Mouse (Mus musculus): ENCODE measurements at regions not wholly inside any gene's neighbourhood (a gene's known extent, or its start where the extent isn't known, plus 50 kb on each side); places are given as distances from the start of the nearest gene placed in this dataset.
"Not testable (repeated sequence)": the region's sequence is repeated elsewhere in the genome, so short reads cannot be mapped to it uniquely, and the experiment has no call there.

DNA sequence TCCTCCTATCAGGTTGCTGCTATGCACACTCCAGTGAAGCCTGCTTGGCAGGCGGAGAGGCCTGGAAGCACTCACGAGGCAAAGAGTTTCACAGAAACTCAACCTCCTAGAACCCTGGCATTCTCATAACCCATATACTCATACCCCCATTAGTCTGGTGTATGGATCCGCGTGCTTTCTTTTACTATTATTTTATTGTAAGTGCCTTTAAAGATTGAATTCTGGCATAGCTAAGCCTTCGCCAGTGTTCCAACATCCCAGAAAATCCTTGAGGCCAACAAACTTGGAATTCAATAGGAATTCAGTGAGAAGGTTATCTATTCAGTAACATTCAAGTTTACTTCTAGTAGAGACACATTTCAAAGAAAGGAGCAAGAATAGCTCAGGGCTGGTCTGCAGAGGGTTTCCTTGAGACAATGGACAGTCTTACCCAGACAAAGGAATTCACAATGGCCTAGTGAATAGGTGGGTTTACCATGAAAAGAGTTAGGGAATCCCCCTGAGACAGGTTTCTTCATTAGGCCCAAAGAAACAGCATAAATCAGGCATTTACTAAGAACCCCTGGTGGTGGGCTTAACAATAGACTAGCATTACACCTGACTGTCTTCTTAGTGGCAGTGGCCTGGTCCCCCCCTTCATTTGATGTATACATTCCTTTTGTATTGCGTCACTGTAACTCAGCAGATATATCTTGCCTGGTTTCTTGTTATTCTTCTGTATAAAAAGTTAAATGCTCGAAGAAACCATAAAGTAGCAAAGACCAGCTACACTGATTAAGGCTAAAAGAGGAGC lies 80.8 kb upstream of the Gm15446 start:
- not testable (repeated sequence) for H3K27ac ChIP-seq; ATAC-seq (ENCODE audit: insufficient number of reproducible peaks, insufficient read depth, low FRiP score, low TSS enrichment, low read depth); H3K4me1 ChIP-seq; H3K4me3 ChIP-seq; H3K27me3 ChIP-seq; H3K9ac ChIP-seq; H3K36me3 ChIP-seq; H3K4me2 ChIP-seq
- WGBS: 86% methylated on average over 7 of the region's 7 CpGs
- H3K9me3 ChIP-seq: peaks cover 11% of the 10 kb centered on the region; the same call in 1 of the 2 replicates

DNA sequence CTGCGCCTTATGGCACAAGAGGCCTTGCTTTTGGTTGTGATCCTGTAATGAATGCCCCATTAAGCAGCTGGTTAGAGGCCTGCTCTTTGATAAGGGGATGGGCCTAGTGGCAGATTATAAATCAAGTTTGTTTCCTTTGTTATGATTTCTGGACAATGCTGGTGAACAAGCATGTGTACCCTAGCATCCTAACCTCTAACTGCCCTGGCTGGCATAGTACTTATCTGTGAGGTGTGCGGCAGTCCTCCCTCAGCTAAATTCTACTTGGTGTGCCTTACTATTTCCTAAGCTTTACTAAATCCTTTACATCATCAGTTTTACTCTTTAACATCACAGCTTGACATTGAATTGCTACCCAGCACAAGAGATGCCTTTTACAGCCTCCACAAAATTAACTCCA lies 79.0 kb upstream of the Gm15446 start:
- H3K9ac ChIP-seq; H3K27me3 ChIP-seq; H3K4me1 ChIP-seq; H3K36me3 ChIP-seq; H3K27ac ChIP-seq; H3K9me3 ChIP-seq; ATAC-seq (ENCODE audit: insufficient number of reproducible peaks, insufficient read depth, low FRiP score, low TSS enrichment, low read depth): not testable (repeated sequence)
- 97% methylated on average over 2 of the region's 2 CpGs for WGBS
- peak overlapping the region; percentile 45 for H3K4me3 ChIP-seq
- H3K4me2 ChIP-seq: peak overlapping the region; percentile 58

DNA sequence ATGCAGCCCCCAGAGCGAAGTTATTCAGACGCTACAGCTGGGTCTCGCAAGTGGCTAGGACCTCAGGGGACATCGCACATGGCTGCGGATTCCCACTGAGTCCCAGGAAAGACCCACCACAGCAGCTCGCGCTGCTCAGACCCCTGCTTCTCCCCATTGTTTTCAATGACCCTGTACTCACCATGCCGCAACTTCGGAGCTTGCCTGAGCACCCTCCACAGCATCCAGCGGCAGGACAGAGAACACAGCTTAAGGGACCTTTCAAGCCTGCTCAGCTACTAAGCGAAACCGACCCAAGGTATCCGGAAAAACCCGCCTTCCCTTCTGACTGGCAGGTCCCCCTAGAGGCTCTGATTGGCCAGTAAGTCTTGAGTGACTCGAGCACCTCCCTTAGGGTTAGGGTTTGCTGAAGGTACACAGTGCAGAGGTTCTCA lies 78.4 kb upstream of the Gm15446 start:
- Histone ChIP-seq H3K36me3 (no peaks in the 10 kb centered on the region), H3K4me2 (peak overlapping the region; percentile 58), H3K9me3 (no peaks in the 10 kb centered on the region), H3K4me1 (no peaks in the 10 kb centered on the region), H3K27me3 (no peaks in the 10 kb centered on the region), H3K4me3 (peak overlapping the region; percentile 45), H3K27ac (no peak overlapping the region), H3K9ac (peak overlapping the region; percentile 66)
- 13% methylated on average over 15 of the region's 15 CpGs for WGBS
- 0 out of 2 replicates have a peak, but pooled peaks have one; percentile 37 for ATAC-seq (ENCODE audit: insufficient number of reproducible peaks, insufficient read depth, low FRiP score, low TSS enrichment, low read depth)

DNA sequence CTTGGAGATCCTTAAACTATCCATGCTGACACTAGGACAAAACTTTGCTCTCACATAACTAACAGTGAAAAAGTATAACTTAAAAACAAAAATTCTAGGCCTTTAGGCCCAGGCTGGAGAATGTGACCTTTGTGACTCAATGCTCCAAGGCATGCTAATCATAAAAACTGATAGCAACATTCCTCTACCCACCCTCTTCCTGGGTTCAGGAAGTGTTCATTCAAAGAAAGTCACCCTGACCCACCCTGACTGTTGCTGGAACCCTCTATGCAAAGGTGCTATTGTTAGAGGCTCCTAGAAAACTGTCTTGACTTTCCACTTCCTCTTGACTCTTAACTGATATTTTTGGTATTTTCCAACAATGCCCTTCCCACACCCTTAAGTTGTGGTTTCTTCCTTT lies 72.0 kb upstream of the Gm15446 start:
- H3K4me2 ChIP-seq; ATAC-seq (ENCODE audit: insufficient number of reproducible peaks, insufficient read depth, low FRiP score, low TSS enrichment, low read depth); H3K27ac ChIP-seq; H3K9ac ChIP-seq; H3K4me1 ChIP-seq; H3K36me3 ChIP-seq; H3K4me3 ChIP-seq; H3K27me3 ChIP-seq; H3K9me3 ChIP-seq: not testable (repeated sequence)

DNA sequence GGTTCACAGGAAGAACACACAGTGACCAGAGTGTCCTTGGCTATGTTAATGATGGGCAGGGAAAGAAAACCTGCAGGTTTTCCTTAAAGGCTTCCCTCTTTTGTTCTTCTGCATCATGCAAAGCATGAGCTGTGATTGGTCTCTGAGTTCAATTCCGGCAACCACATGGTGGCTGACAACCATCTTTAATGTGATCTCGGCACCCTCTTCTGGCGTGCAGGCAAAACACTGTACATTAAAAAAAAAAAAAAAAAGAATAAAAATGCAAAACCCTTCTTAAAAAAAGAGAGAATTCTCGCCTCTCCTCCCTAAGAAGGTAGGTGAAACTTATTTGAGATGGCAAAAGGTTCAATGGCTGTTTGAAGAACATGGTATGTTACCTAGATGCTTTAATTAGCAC lies 62.8 kb upstream of the Gm15446 start:
- Histone ChIP-seq H3K36me3 (no peaks in the 10 kb centered on the region), H3K4me3 (no peak overlapping the region), H3K27ac (no peak overlapping the region), H3K4me2 (no peak overlapping the region), H3K4me1 (no peaks in the 10 kb centered on the region), H3K27me3 (no peaks in the 10 kb centered on the region), H3K9me3 (no peaks in the 10 kb centered on the region; the same call in 1 of the 2 replicates), H3K9ac (no peak overlapping the region)
- no peak for ATAC-seq (ENCODE audit: insufficient number of reproducible peaks, insufficient read depth, low FRiP score, low TSS enrichment, low read depth)
- WGBS: 79% methylated on average over 4 of the region's 4 CpGs

DNA sequence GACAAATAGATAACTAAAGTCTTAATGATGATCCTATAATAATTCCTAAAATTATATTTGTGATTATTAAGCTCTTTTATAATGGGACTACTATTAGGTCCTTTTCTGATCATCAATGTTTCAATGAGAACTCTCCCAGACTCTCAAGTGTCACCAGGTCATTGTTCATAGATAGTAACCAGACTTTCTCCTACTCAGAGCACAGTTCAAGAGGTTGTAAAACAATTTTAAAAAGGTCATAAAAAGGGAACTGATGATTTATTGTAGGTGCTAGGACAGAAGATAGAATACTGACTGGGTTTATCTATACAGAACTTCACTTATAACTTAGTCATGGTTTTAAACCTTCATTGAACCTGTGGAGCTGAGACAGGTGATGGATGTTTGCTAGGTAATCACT lies 58.7 kb upstream of the Gm15446 start:
- not testable (repeated sequence) for H3K9me3 ChIP-seq; H3K36me3 ChIP-seq; H3K27me3 ChIP-seq; ATAC-seq (ENCODE audit: insufficient number of reproducible peaks, insufficient read depth, low FRiP score, low TSS enrichment, low read depth); H3K27ac ChIP-seq; H3K9ac ChIP-seq; H3K4me3 ChIP-seq; H3K4me1 ChIP-seq; H3K4me2 ChIP-seq

DNA sequence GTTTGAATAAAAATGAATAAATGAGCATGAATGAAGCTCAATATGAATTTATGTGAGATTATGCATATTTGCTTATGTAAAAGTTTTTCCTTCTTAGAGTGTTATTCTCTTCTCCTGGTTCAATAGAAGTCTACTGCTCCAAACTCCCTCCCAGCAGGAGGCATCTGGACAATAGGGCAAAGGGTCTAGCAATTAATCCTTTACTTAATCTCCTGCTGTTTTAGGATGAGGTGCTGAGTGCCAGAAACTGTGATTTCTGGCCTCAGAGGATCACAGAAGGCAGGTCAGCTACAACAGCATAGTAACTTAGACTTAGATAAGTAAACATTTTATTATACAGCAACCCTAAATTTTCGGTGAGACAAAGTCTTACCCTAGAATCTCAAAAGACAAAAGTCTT lies 57.6 kb upstream of the Gm15446 start:
- Histone ChIP-seq H3K4me3 (no peak overlapping the region), H3K27me3 (no peaks in the 10 kb centered on the region), H3K9me3 (no peaks in the 10 kb centered on the region), H3K36me3 (0 out of 2 replicates have a peak, but pooled peaks cover 6% of the 10 kb centered on the region), H3K27ac (no peak overlapping the region), H3K4me1 (peaks cover 6% of the 10 kb centered on the region; the same call in 1 of the 2 replicates), H3K4me2 (no peak overlapping the region), H3K9ac (no peak overlapping the region)
- WGBS: 81% methylated on average over 1 of the region's 1 CpGs
- no peak for ATAC-seq (ENCODE audit: insufficient number of reproducible peaks, insufficient read depth, low FRiP score, low TSS enrichment, low read depth)

DNA sequence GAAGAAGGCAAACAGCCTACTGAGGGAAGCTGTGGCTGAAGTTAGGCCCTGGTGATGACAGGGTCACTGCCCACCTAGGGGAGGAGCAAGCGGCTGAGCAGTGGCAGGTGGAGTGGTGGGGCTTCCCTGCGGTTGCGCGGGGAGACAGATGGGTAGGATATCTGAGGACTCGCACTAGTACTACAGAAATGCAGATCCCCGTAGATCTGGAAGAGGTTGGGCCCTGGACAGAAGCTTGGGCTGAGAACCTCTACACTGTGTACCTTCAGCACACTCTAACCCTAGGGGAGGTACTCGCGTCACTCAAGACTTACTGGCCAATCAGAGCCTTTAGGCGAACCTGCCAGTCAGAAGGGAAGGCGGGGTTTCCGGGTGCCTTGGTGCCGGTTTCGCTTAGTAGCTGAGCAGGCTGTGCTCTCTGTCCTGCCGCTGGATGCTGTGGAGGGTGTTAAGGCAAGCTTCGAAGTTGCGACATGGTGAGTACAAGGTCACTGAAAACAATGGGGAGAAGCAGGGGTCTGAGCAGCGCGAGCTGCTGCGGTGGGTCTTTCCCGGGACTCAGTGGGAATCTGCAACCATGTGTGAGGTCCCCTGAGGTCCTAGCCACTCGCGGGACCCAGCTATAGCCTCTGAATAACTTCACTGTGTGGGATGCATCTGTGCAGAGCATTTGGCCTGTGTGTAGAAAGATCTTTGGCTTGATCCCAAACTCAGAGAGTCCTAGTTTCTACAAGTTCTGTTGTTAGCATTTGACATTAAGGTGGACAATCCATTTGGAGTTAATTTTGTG lies 56.7 kb upstream of the Gm15446 start:
- no peaks in the 10 kb centered on the region for H3K27me3 ChIP-seq
- H3K27ac ChIP-seq: no peak overlapping the region
- H3K4me2 ChIP-seq: peak overlapping the region; percentile 65
- WGBS: 1% methylated on average over 22 of the region's 22 CpGs
- H3K9me3 ChIP-seq: no peaks in the 10 kb centered on the region
- peak overlapping the region; percentile 64 for H3K4me3 ChIP-seq
- H3K9ac ChIP-seq: peak overlapping the region; percentile 80
- peaks cover 6% of the 10 kb centered on the region; the same call in 1 of the 2 replicates for H3K4me1 ChIP-seq
- H3K36me3 ChIP-seq: 0 out of 2 replicates have a peak, but pooled peaks cover 6% of the 10 kb centered on the region
- peak; percentile 99 for ATAC-seq (ENCODE audit: insufficient number of reproducible peaks, insufficient read depth, low FRiP score, low TSS enrichment, low read depth)

DNA sequence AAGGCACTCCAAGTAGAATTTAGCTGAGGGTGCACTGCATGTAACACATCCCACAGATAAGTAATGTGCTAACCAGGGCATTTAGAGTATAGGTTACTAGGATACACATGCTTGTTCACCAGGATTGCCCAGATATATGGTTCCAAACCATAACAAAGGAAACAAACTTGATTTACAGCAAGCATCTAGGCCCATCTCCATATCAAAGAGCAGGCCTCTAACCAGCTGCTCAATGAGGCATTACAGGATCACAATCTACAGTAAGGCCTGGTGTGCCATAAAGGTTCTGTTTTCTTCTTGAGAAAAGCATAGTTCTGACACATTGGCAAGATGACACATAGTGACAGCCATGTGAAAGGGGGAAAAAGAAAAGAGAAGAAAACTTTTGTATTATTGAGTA lies 56.0 kb upstream of the Gm15446 start:
- not testable (repeated sequence) for ATAC-seq (ENCODE audit: insufficient number of reproducible peaks, insufficient read depth, low FRiP score, low TSS enrichment, low read depth); H3K27me3 ChIP-seq; H3K27ac ChIP-seq; H3K9me3 ChIP-seq; H3K4me1 ChIP-seq; H3K36me3 ChIP-seq
- H3K4me3 ChIP-seq: peak overlapping the region; percentile 64
- peak overlapping the region; percentile 65 for H3K4me2 ChIP-seq
- H3K9ac ChIP-seq: peak overlapping the region; percentile 80
